Mouse (Mus musculus) liver, adult 2 months (tissue): ENCODE data around the gene Marf1. TPM values are rescaled to one million over a fixed set of nuclear protein-coding genes. Genes with fewer than 3 reads are reported as not detected.
A peak's percentile ranks its signal among the peaks of the same experiment; 100 is the strongest.

Experiments
- DNase-seq: peaks from one replicate; pipeline ENCODE4 v3.0.0-alpha.2; 2011; ENCODE audit warnings: low read depth, low spot score; ENCODE audit errors: extremely low read depth
- H3K27ac ChIP-seq: fragments of 200-500 bp; replicated peaks from 2 replicates; pipeline ENCODE4 v1.5.1; 2012; ENCODE audit warnings: low read depth, mild to moderate bottlenecking, control low read depth, inconsistent platforms, low read length; ENCODE audit not compliant: insufficient read depth
- H3K27me3 ChIP-seq: fragments of 200-500 bp; 2 replicates; pipeline ENCODE4 v1.6.1; 2012; ENCODE audit warnings: mild to moderate bottlenecking, moderate library complexity, low read length, inconsistent platforms; ENCODE audit not compliant: control insufficient read depth, insufficient read depth
- H3K36me3 ChIP-seq: fragments of 200-500 bp; 2 replicates; pipeline ENCODE4 v1.6.1; 2012; ENCODE audit warnings: low read length, inconsistent platforms; ENCODE audit not compliant: control insufficient read depth, insufficient read depth
- H3K4me1 ChIP-seq: fragments of 200-500 bp; 2 replicates; pipeline ENCODE4 v1.6.1; 2011; ENCODE audit warnings: low read length; ENCODE audit not compliant: control insufficient read depth, insufficient read depth
- H3K4me3 ChIP-seq: fragments of 200-500 bp; 2 replicates; pipeline ENCODE4 v1.5.1; 2011; ENCODE audit warnings: low read depth, mild to moderate bottlenecking, control low read depth, low read length, moderate library complexity; ENCODE audit not compliant: insufficient read depth
- H3K79me2 ChIP-seq: fragments of 200-500 bp; 2 replicates; pipeline ENCODE4 v1.6.1; 2012; ENCODE audit warnings: inconsistent platforms, mild to moderate bottlenecking, low read length, moderate library complexity; ENCODE audit not compliant: control insufficient read depth, insufficient read depth
- H3K9ac ChIP-seq: fragments of 200-500 bp; 2 replicates; pipeline ENCODE4 v1.6.1; 2012; ENCODE audit warnings: low read depth, mild to moderate bottlenecking, control low read depth, inconsistent platforms, low read length
- CTCF ChIP-seq: fragments of 200-500 bp; IDR thresholded peaks from 2 replicates; pipeline ENCODE4 v1.5.1; 2011; ENCODE audit warnings: low read depth, low read length, control low read depth
- POLR2A ChIP-seq: fragments of 200-500 bp; IDR thresholded peaks from 2 replicates; pipeline ENCODE4 v1.6.1; 2011; ENCODE audit warnings: low read length, control low read depth; ENCODE audit not compliant: insufficient read depth; ENCODE audit errors: extremely low read depth
- WGBS: fragments of 180-500 bp; shearing (Covaris S2); methylation state at CpG from one replicate; pipeline ENCODE4 v1.1.7; 2018; 5-methylcytosine and 5-hydroxymethylcytosine counted together
- polyA plus RNA-seq: library from polyadenylated mRNA; depleted of rRNA; stranded (reverse); fragments of >200 nt; gene quantifications from 2 replicates; pipeline ENCODE4 v1.2.3, GENCODE M21; 2012
- total RNA-seq: library from RNA; depleted of rRNA; stranded (reverse); fragments of >200 nt; gene quantifications from 2 replicates; pipeline ENCODE4 v1.2.3, GENCODE M21; 2014

The Marf1 gene
- total and polyA plus RNA-seq, 2 experiments: 11.3 to 26.4 TPM

GRCm38 (mm10) chr16:14182360-14182759, 19.2 kb upstream of the Marf1 start:
- TF ChIP-seq POLR2A (no peak), CTCF (no peak)
- H3K27me3 ChIP-seq: no peaks in the 10 kb centered on the region
- DNase-seq: no peak
- WGBS: 94% methylated on average over 5 of the region's 5 CpGs
- no peak overlapping the region for H3K4me3 ChIP-seq
- H3K27ac ChIP-seq: no peak overlapping the region
- H3K4me1 ChIP-seq: peaks cover 11% of the 10 kb centered on the region
- peaks cover 5% of the 10 kb centered on the region; the same call in 1 of the 2 replicates for H3K79me2 ChIP-seq
- H3K9ac ChIP-seq: no peak overlapping the region
- peaks cover 29% of the 10 kb centered on the region for H3K36me3 ChIP-seq

- H3K9ac ChIP-seq: no peak overlapping the region
- TF ChIP-seq CTCF (no peak), POLR2A (no peak)
- no peak overlapping the region for H3K27ac ChIP-seq
- WGBS: 85% methylated on average over 6 of the region's 6 CpGs
- no peaks in the 10 kb centered on the region for H3K27me3 ChIP-seq
- H3K36me3 ChIP-seq: peaks cover 30% of the 10 kb centered on the region
- no peak overlapping the region for H3K4me3 ChIP-seq
- peaks cover 5% of the 10 kb centered on the region; the same call in 1 of the 2 replicates for H3K79me2 ChIP-seq
- H3K4me1 ChIP-seq: peaks cover 16% of the 10 kb centered on the region
- no peak for DNase-seq
Observed at GRCm38 (mm10) chr16:14180163-14180733, 17.1 kb upstream of the Marf1 start.

GRCm38 (mm10) chr16:14178041-14178440, 14.9 kb upstream of the Marf1 start:
- H3K9ac ChIP-seq: no peak overlapping the region
- TF ChIP-seq POLR2A: no peak
- no peak for TF ChIP-seq CTCF
- DNase-seq: peak; percentile 67
- H3K79me2 ChIP-seq: peaks cover 5% of the 10 kb centered on the region; the same call in 1 of the 2 replicates
- H3K4me3 ChIP-seq: no peak overlapping the region
- 10% methylated on average over 3 of the region's 3 CpGs for WGBS
- H3K27me3 ChIP-seq: no peaks in the 10 kb centered on the region
- peaks cover 23% of the 10 kb centered on the region for H3K36me3 ChIP-seq
- peak overlapping the region; percentile 98 for H3K27ac ChIP-seq
- peaks cover 16% of the 10 kb centered on the region for H3K4me1 ChIP-seq

- Histone ChIP-seq H3K36me3 (peaks cover 27% of the 10 kb centered on the region), H3K4me3 (no peak overlapping the region), H3K4me1 (no peaks in the 10 kb centered on the region; the same call in 1 of the 2 replicates), H3K27ac (no peak overlapping the region), H3K9ac (no peak overlapping the region), H3K27me3 (no peaks in the 10 kb centered on the region), H3K79me2 (peaks cover 8% of the 10 kb centered on the region)
- TF ChIP-seq POLR2A (no peak), CTCF (no peak)
- no peak for DNase-seq
- 89% methylated on average over 1 of the region's 1 CpGs for WGBS
Observed at GRCm38 (mm10) chr16:14169706-14170105, 6.6 kb upstream of the Marf1 start.

GRCm38 (mm10) chr16:14166490-14166889, 3.3 kb upstream of the Marf1 start:
- DNase-seq: no peak
- Histone ChIP-seq H3K27me3 (no peaks in the 10 kb centered on the region), H3K4me3 (no peak overlapping the region), H3K79me2 (peaks cover 11% of the 10 kb centered on the region), H3K4me1 (peaks cover 8% of the 10 kb centered on the region), H3K27ac (no peak overlapping the region), H3K9ac (no peak overlapping the region), H3K36me3 (peaks cover 13% of the 10 kb centered on the region)
- no peak for TF ChIP-seq POLR2A
- TF ChIP-seq CTCF: no peak
- 91% methylated on average over 4 of the region's 4 CpGs for WGBS

GRCm38 (mm10) chr16:14163731-14164130, 580 bp upstream of the Marf1 start:
- H3K9ac ChIP-seq: peak overlapping the region; percentile 84
- 8% methylated on average over 10 of the region's 10 CpGs for WGBS
- H3K27me3 ChIP-seq: no peaks in the 10 kb centered on the region
- H3K36me3 ChIP-seq: no peaks in the 10 kb centered on the region
- peak; percentile 43 for DNase-seq
- TF ChIP-seq CTCF (no peak), POLR2A (no peak)
- peaks cover 8% of the 10 kb centered on the region for H3K4me1 ChIP-seq
- peak overlapping the region; percentile 84 for H3K4me3 ChIP-seq
- H3K79me2 ChIP-seq: peaks cover 13% of the 10 kb centered on the region
- no peak overlapping the region for H3K27ac ChIP-seq
